Mouse (Mus musculus) limb, embryonic 11.5 days (tissue): ENCODE results near the gene Micu1. TPM values are rescaled to one million over a fixed set of nuclear protein-coding genes. Genes with fewer than 3 reads are reported as not detected.
A peak's percentile ranks its signal among the peaks of the same experiment; 100 is the strongest.

Experiments
- ATAC-seq: fragments of 200-750 bp; cut with Nextera tagmentation; 2 replicates; pipeline ENCODE4 v1.8.0; 2017; ENCODE audit warnings: low read depth; ENCODE audit not compliant: insufficient number of reproducible peaks, low FRiP score, low TSS enrichment
- DNase-seq: peaks from one replicate; pipeline ENCODE4 v3.0.0-alpha.2; 2015; ENCODE audit warnings: low spot score
- H3K27ac ChIP-seq: fragments of 300-500 bp; sonication (generic); replicated peaks from 2 replicates; pipeline ENCODE4 v1.5.1; 2014; ENCODE audit warnings: low read depth, mild to moderate bottlenecking, low read length
- H3K27me3 ChIP-seq: fragments of 300-500 bp; sonication (generic); 2 replicates; pipeline ENCODE4 v1.6.1; 2014; ENCODE audit warnings: mild to moderate bottlenecking, low read length, mixed read lengths; ENCODE audit not compliant: control insufficient read depth, insufficient read depth
- H3K36me3 ChIP-seq: fragments of 300-500 bp; sonication (generic); 2 replicates; pipeline ENCODE4 v1.6.1; 2014; ENCODE audit warnings: mild to moderate bottlenecking, low read length, moderate library complexity, mixed read lengths; ENCODE audit not compliant: control insufficient read depth, insufficient read depth
- H3K4me1 ChIP-seq: fragments of 300-500 bp; sonication (generic); 2 replicates; pipeline ENCODE4 v1.6.1; 2014; ENCODE audit warnings: low read length, mixed read lengths; ENCODE audit not compliant: control insufficient read depth, insufficient read depth
- H3K4me2 ChIP-seq: fragments of 300-500 bp; sonication (generic); 2 replicates; pipeline ENCODE4 v1.6.1; 2014; ENCODE audit warnings: low read depth, mild to moderate bottlenecking, moderate library complexity; ENCODE audit not compliant: severe bottlenecking
- H3K4me3 ChIP-seq: fragments of 300-500 bp; sonication (generic); 2 replicates; pipeline ENCODE4 v1.5.1; 2014; ENCODE audit warnings: low read depth, low read length
- H3K9ac ChIP-seq: fragments of 300-500 bp; sonication (generic); 2 replicates; pipeline ENCODE4 v1.6.1; 2014; ENCODE audit warnings: mild to moderate bottlenecking, low read length
- H3K9me3 ChIP-seq: fragments of 300-500 bp; sonication (generic); 2 replicates; pipeline ENCODE4 v1.6.1; 2016; ENCODE audit warnings: low read length; ENCODE audit not compliant: control insufficient read depth
- WGBS: fragments of 180-500 bp; shearing (Covaris S2); extraction: QIAGEN DNeasy Blood & Tissue Kit; methylation state at CpG from one replicate; pipeline ENCODE4 v1.1.7; 2014; 5-methylcytosine and 5-hydroxymethylcytosine counted together
- polyA plus RNA-seq: library from polyadenylated mRNA; unstranded; fragments of >200 nt; fragmentation: Nextera tagmentation; extraction: Ambion mirVana; gene quantifications from 2 replicates; pipeline ENCODE4 v1.2.1, GENCODE M21; 2014

Micu1 gene
- polyA plus RNA-seq = 50.4 and 55.7 TPM in 2 replicates

- peak within 1 kb of the TSS; percentile 54 for H3K4me3 ChIP-seq
- H3K36me3 ChIP-seq = no peaks in the 10 kb centered on the region
- peaks cover 2% of the 10 kb centered on the region; the same call in 1 of the 2 replicates for H3K4me1 ChIP-seq
- H3K9ac ChIP-seq = peak within 1 kb of the TSS; percentile 17
- peak within 1 kb of the TSS; percentile 59 for H3K4me2 ChIP-seq
- WGBS = under 1% methylated on average over 46 of the region's 48 CpGs
- H3K27me3 ChIP-seq = no peaks in the 10 kb centered on the region
- peak; percentile 99 for DNase-seq
- peak; percentile 97 for ATAC-seq
- no peak within 1 kb of the TSS; the same call in 1 of the 2 replicates for H3K27ac ChIP-seq
- no peaks in the 10 kb centered on the region for H3K9me3 ChIP-seq
These were observed at the start of gene Micu1 for GRCm38 (mm10) chr10:59702207-59703032. Gene Micu1 (plus strand): TSS chr10:59702477.

- no peaks in the 10 kb centered on the region for H3K4me1 ChIP-seq
- H3K36me3 ChIP-seq = no peaks in the 10 kb centered on the region
- H3K4me3 ChIP-seq = no peak overlapping the region
- no peak overlapping the region for H3K27ac ChIP-seq
- H3K9ac ChIP-seq = no peak overlapping the region
- H3K27me3 ChIP-seq = no peaks in the 10 kb centered on the region
- no peak for ATAC-seq
- no peaks in the 10 kb centered on the region for H3K9me3 ChIP-seq
- WGBS = 81% methylated on average over 13 of the region's 13 CpGs
- DNase-seq = no peak
- no peak overlapping the region for H3K4me2 ChIP-seq
These were observed 45.5 kb upstream of the Micu1 start for GRCm38 (mm10) chr10:59656799-59657198.

GRCm38 (mm10) chr10:59664765-59665164 is 37.5 kb upstream of the Micu1 start:
- ATAC-seq (no peak), DNase-seq (no peak)
- H3K9ac ChIP-seq = no peak overlapping the region
- 73% methylated on average over 2 of the region's 2 CpGs for WGBS
- H3K27me3 ChIP-seq = no peaks in the 10 kb centered on the region
- no peaks in the 10 kb centered on the region for H3K4me1 ChIP-seq
- H3K4me2 ChIP-seq = no peak overlapping the region
- H3K27ac ChIP-seq = no peak overlapping the region
- H3K9me3 ChIP-seq = no peaks in the 10 kb centered on the region
- H3K36me3 ChIP-seq = no peaks in the 10 kb centered on the region
- no peak overlapping the region for H3K4me3 ChIP-seq

- Histone ChIP-seq H3K4me3 (no peak overlapping the region), H3K9me3 (no peaks in the 10 kb centered on the region), H3K27me3 (no peaks in the 10 kb centered on the region), H3K4me2 (no peak overlapping the region), H3K27ac (no peak overlapping the region), H3K36me3 (no peaks in the 10 kb centered on the region), H3K4me1 (no peaks in the 10 kb centered on the region), H3K9ac (no peak overlapping the region)
- ATAC-seq = no peak
- no peak for DNase-seq
- 82% methylated on average over 13 of the region's 13 CpGs for WGBS
These were observed 36.6 kb upstream of the Micu1 start for GRCm38 (mm10) chr10:59665503-59666291.

GRCm38 (mm10) chr10:59667377-59667776 is 34.9 kb upstream of the Micu1 start:
- no peak overlapping the region for H3K27ac ChIP-seq
- 77% methylated on average over 6 of the region's 6 CpGs for WGBS
- DNase-seq = no peak
- H3K4me2 ChIP-seq = no peak overlapping the region
- no peak overlapping the region for H3K9ac ChIP-seq
- H3K4me3 ChIP-seq = no peak overlapping the region
- no peaks in the 10 kb centered on the region for H3K4me1 ChIP-seq
- no peaks in the 10 kb centered on the region for H3K9me3 ChIP-seq
- no peaks in the 10 kb centered on the region for H3K36me3 ChIP-seq
- no peaks in the 10 kb centered on the region for H3K27me3 ChIP-seq
- ATAC-seq = no peak

GRCm38 (mm10) chr10:59668491-59668890 is 33.8 kb upstream of the Micu1 start:
- Histone ChIP-seq H3K36me3 (no peaks in the 10 kb centered on the region), H3K4me1 (no peaks in the 10 kb centered on the region), H3K4me3 (no peak overlapping the region), H3K27ac (no peak overlapping the region), H3K9me3 (no peaks in the 10 kb centered on the region), H3K9ac (no peak overlapping the region), H3K4me2 (no peak overlapping the region), H3K27me3 (no peaks in the 10 kb centered on the region)
- ATAC-seq (no peak), DNase-seq (no peak)
- 64% methylated on average over 7 of the region's 7 CpGs for WGBS

- 92% methylated on average over 1 of the region's 1 CpGs for WGBS
- DNase-seq (no peak), ATAC-seq (no peak)
- Histone ChIP-seq H3K36me3 (no peaks in the 10 kb centered on the region), H3K27me3 (no peaks in the 10 kb centered on the region), H3K9me3 (no peaks in the 10 kb centered on the region; the same call in 1 of the 2 replicates), H3K9ac (no peak overlapping the region), H3K4me1 (no peaks in the 10 kb centered on the region), H3K4me3 (no peak overlapping the region), H3K27ac (no peak overlapping the region), H3K4me2 (no peak overlapping the region)
These were observed 24.4 kb upstream of the Micu1 start for GRCm38 (mm10) chr10:59677836-59678235.

- 87% methylated on average over 2 of the region's 2 CpGs for WGBS
- Histone ChIP-seq H3K9ac (no peak overlapping the region), H3K4me3 (no peak overlapping the region), H3K9me3 (no peaks in the 10 kb centered on the region; the same call in 1 of the 2 replicates), H3K27ac (no peak overlapping the region), H3K27me3 (no peaks in the 10 kb centered on the region), H3K4me1 (no peaks in the 10 kb centered on the region), H3K4me2 (no peak overlapping the region), H3K36me3 (no peaks in the 10 kb centered on the region)
- DNase-seq (no peak), ATAC-seq (no peak)
These were observed 23.1 kb upstream of the Micu1 start for GRCm38 (mm10) chr10:59679189-59679588.
